ENCODE assay signal across 12 mouse cellular contexts in genomic region chr7:45000539-45001114, GRCm38 (mm10). TPM values are rescaled to one million over a fixed set of nuclear protein-coding genes. Genes with fewer than 3 reads are reported as not detected.
DNase-seq lines count a peak whose midpoint lies in the region; ATAC-seq and TF ChIP-seq lines count a peak whose summit lies in the region.
"Had no signal": no experiment of that assay in that cellular context is flagged by ENCODE, and none has a peak within 500 bp of the region (broad histone marks: within the 10 kb centered on the region; RNA-seq: fewer than 3 reads in every experiment).

No protein-coding gene starts in this region.

- H3K27ac ChIP-seq in heart, embryonic 16.5 days (ENCODE audit: low read length), result 0 out of 2 replicates have a peak overlapping the region, but pooled peaks have one; percentile 23
- no peak overlapping the region for H3K27ac ChIP-seq in lung, embryonic 14.5 days (ENCODE audit: low read depth)
- H3K27ac ChIP-seq in embryonic facial prominence, embryonic 10.5 days (replicated peaks), result no peak overlapping the region
- no peak overlapping the region; the same call in 1 of the 2 replicates for H3K27ac ChIP-seq in limb, embryonic 13.5 days

- intact Hi-C loops in heart, postnatal 14 days (cut with DNase I), result loop anchor here (2.0 kb wide), 1 partner anchor 14 kb away; no protein-coding TSS in a partner anchor

- TF ChIP-seq CTCF in lung, embryonic 14.5 days (IDR thresholded peaks at IDR 0.05; ENCODE audit: low read depth), result no peak

- peaks cover 36% of the 10 kb centered on the region for H3K4me1 ChIP-seq in heart, embryonic 16.5 days (ENCODE audit: control insufficient read depth, insufficient read depth, low read length)
- H3K4me1 ChIP-seq in lung, embryonic 14.5 days (ENCODE audit: insufficient read depth), result peaks cover 11% of the 10 kb centered on the region
- peaks cover 38% of the 10 kb centered on the region for H3K4me1 ChIP-seq in embryonic facial prominence, embryonic 10.5 days
- peaks cover 33% of the 10 kb centered on the region for H3K4me1 ChIP-seq in limb, embryonic 13.5 days

- DNase-seq in heart, postnatal 14 days, result no peak
- DNase-seq in lung, embryonic 14.5 days, result no peak
- no peak for DNase-seq in lung, postnatal 36 days
- DNase-seq in embryonic facial prominence, embryonic 10.5 days (ENCODE audit: low spot score), result no peak
- no peak for DNase-seq in layer of hippocampus, adult 18-20 months (ENCODE audit: low spot score in 2 of 2)
- DNase-seq: cerebellum, postnatal 14 days; left cerebral cortex, postnatal 4 days; lung, postnatal 4 days; thymus, adult 18-20 months had no signal

- H3K4me3 ChIP-seq in heart, embryonic 16.5 days (ENCODE audit: low read length), result no peak overlapping the region
- no peak overlapping the region for H3K4me3 ChIP-seq in lung, embryonic 14.5 days (ENCODE audit: low read depth, low read length)
- H3K4me3 ChIP-seq in embryonic facial prominence, embryonic 10.5 days, result peak overlapping the region; percentile 20; the same call in 1 of the 2 replicates
- no peak overlapping the region for H3K4me3 ChIP-seq in limb, embryonic 13.5 days

- no peaks in the 10 kb centered on the region for H3K27me3 ChIP-seq in heart, embryonic 16.5 days (ENCODE audit: control insufficient read depth, insufficient read depth, low read length)
- no peaks in the 10 kb centered on the region for H3K27me3 ChIP-seq in lung, embryonic 14.5 days (ENCODE audit: insufficient read depth, low read length)
- no peaks in the 10 kb centered on the region for H3K27me3 ChIP-seq in embryonic facial prominence, embryonic 10.5 days (replicated peaks; ENCODE audit: low read depth, poor library complexity, severe bottlenecking)
- H3K27me3 ChIP-seq in limb, embryonic 13.5 days, result no peaks in the 10 kb centered on the region

- peak overlapping the region; percentile 34; the same call in 1 of the 2 replicates for H3K9ac ChIP-seq in heart, embryonic 16.5 days (ENCODE audit: low read length)
- H3K9ac ChIP-seq in lung, embryonic 14.5 days, result no peak overlapping the region
- 0 out of 2 replicates have a peak overlapping the region, but pooled peaks have one; percentile 8 for H3K9ac ChIP-seq in limb, embryonic 13.5 days

- 82% methylated on average over 21 of the region's 21 CpGs for WGBS in heart, embryonic 16.5 days
- WGBS in lung, embryonic 14.5 days, result 80% methylated on average over 21 of the region's 21 CpGs
- WGBS in embryonic facial prominence, embryonic 10.5 days, result 89% methylated on average over 21 of the region's 21 CpGs
- 85% methylated on average over 21 of the region's 21 CpGs for WGBS in limb, embryonic 13.5 days

- ATAC-seq in heart, embryonic 16.5 days (replicated peaks; ENCODE audit: extremely low read depth, insufficient read depth, low FRiP score), result no peak
- no peak for ATAC-seq in lung, embryonic 14.5 days (ENCODE audit: insufficient read depth)
- no peak for ATAC-seq in limb, embryonic 13.5 days (ENCODE audit: low FRiP score, low read depth)
- ATAC-seq: activated CD4-positive, CD25-positive, alpha-beta regulatory T cell, adult 4 months had no signal

- no peak overlapping the region for H3K4me2 ChIP-seq in heart, embryonic 16.5 days (ENCODE audit: low read depth, low read length)
- H3K4me2 ChIP-seq in lung, embryonic 14.5 days, result peak overlapping the region; percentile 97; the same call in 1 of the 2 replicates
- 0 out of 2 replicates have a peak overlapping the region, but pooled peaks have one; percentile 14 for H3K4me2 ChIP-seq in limb, embryonic 13.5 days (replicated peaks)

- H3K9me3 ChIP-seq in heart, embryonic 16.5 days (replicated peaks; ENCODE audit: control insufficient read depth, low read length), result no peaks in the 10 kb centered on the region
- H3K9me3 ChIP-seq in lung, embryonic 14.5 days (ENCODE audit: low read depth, low read length), result no peaks in the 10 kb centered on the region
- no peaks in the 10 kb centered on the region for H3K9me3 ChIP-seq in embryonic facial prominence, embryonic 10.5 days
- H3K9me3 ChIP-seq in limb, embryonic 13.5 days, result no peaks in the 10 kb centered on the region

- H3K36me3 ChIP-seq in heart, embryonic 16.5 days (ENCODE audit: control insufficient read depth, insufficient read depth), result peaks cover 53% of the 10 kb centered on the region
- H3K36me3 ChIP-seq in lung, embryonic 14.5 days (ENCODE audit: insufficient read depth), result peaks cover 71% of the 10 kb centered on the region
- H3K36me3 ChIP-seq in embryonic facial prominence, embryonic 10.5 days (replicated peaks), result peaks cover 73% of the 10 kb centered on the region
- peaks cover 69% of the 10 kb centered on the region for H3K36me3 ChIP-seq in limb, embryonic 13.5 days

RNA-seq across cellular contexts. Expression of gene Bcl2l12, which starts 2.1 kb away (rescaled TPM):
- 32.2 and 33.3 TPM in 2 replicates for polyA plus RNA-seq in heart, embryonic 16.5 days (2015; fragmentation: Nextera tagmentation; extraction: Ambion mirVana)
- 10 to 100 TPM; 10.4 to 12.3 TPM for total RNA-seq in heart, postnatal 14 days (2021)
- 69.9 and 76.9 TPM in 2 replicates for polyA plus RNA-seq in lung, embryonic 14.5 days (2014; fragmentation: Nextera tagmentation; extraction: Ambion mirVana)
- polyA plus RNA-seq in embryonic facial prominence, embryonic 10.5 days (2016; fragmentation: Nextera tagmentation; extraction: Ambion mirVana), result 87.0 and 90.7 TPM in 2 replicates
- polyA plus RNA-seq in limb, embryonic 13.5 days (2015; fragmentation: Nextera tagmentation; extraction: Ambion mirVana), result 77.3 and 78.4 TPM in 2 replicates
- 1 to 10 TPM; 3.1 TPM for total RNA-seq in layer of hippocampus, adult 18-20 months (2021)

RNA-seq across cellular contexts. Expression of gene Irf3, which starts 3.2 kb away (rescaled TPM):
- 71.4 and 73.6 TPM in 2 replicates for polyA plus RNA-seq in heart, embryonic 16.5 days (2015; fragmentation: Nextera tagmentation; extraction: Ambion mirVana)
- 10 to 100 TPM; 36.5 to 40.2 TPM for total RNA-seq in heart, postnatal 14 days (2021)
- polyA plus RNA-seq in lung, embryonic 14.5 days (2014; fragmentation: Nextera tagmentation; extraction: Ambion mirVana), result 78.7 and 83.0 TPM in 2 replicates
- polyA plus RNA-seq in embryonic facial prominence, embryonic 10.5 days (2016; fragmentation: Nextera tagmentation; extraction: Ambion mirVana), result 70.3 and 77.5 TPM in 2 replicates
- polyA plus RNA-seq in limb, embryonic 13.5 days (2015; fragmentation: Nextera tagmentation; extraction: Ambion mirVana), result 94.6 and 96.8 TPM in 2 replicates
- 10 to 100 TPM; 41.5 to 43.7 TPM for total RNA-seq in layer of hippocampus, adult 18-20 months (2021)

RNA-seq across cellular contexts. Expression of gene Prmt1, which starts 14.3 kb away (rescaled TPM):
- 355 and 387 TPM in 2 replicates for polyA plus RNA-seq in heart, embryonic 16.5 days (2015; fragmentation: Nextera tagmentation; extraction: Ambion mirVana)
- total RNA-seq in heart, postnatal 14 days (2021), result 100 to 1,000 TPM; 119 to 128 TPM
- polyA plus RNA-seq in lung, embryonic 14.5 days (2014; fragmentation: Nextera tagmentation; extraction: Ambion mirVana), result 228 and 238 TPM in 2 replicates
- 968 and 991 TPM in 2 replicates for polyA plus RNA-seq in embryonic facial prominence, embryonic 10.5 days (2016; fragmentation: Nextera tagmentation; extraction: Ambion mirVana)
- 670 and 703 TPM in 2 replicates for polyA plus RNA-seq in limb, embryonic 13.5 days (2015; fragmentation: Nextera tagmentation; extraction: Ambion mirVana)
- 100 to 1,000 TPM; 172 to 183 TPM for total RNA-seq in layer of hippocampus, adult 18-20 months (2021)

RNA-seq across cellular contexts. Expression of gene Scaf1, which starts 15.5 kb away (rescaled TPM):
- polyA plus RNA-seq in heart, embryonic 16.5 days (2015; fragmentation: Nextera tagmentation; extraction: Ambion mirVana), result 22.7 and 26.4 TPM in 2 replicates
- total RNA-seq in heart, postnatal 14 days (2021), result 10 to 100 TPM; 53.8 to 56.1 TPM
- 45.9 and 53.6 TPM in 2 replicates for polyA plus RNA-seq in lung, embryonic 14.5 days (2014; fragmentation: Nextera tagmentation; extraction: Ambion mirVana)
- 46.2 and 47.9 TPM in 2 replicates for polyA plus RNA-seq in embryonic facial prominence, embryonic 10.5 days (2016; fragmentation: Nextera tagmentation; extraction: Ambion mirVana)
- 38.6 and 40.7 TPM in 2 replicates for polyA plus RNA-seq in limb, embryonic 13.5 days (2015; fragmentation: Nextera tagmentation; extraction: Ambion mirVana)
- 100 to 1,000 TPM; 159 to 168 TPM for total RNA-seq in layer of hippocampus, adult 18-20 months (2021)

RNA-seq across cellular contexts. Expression of gene Rras, which starts 17.1 kb away (rescaled TPM):
- polyA plus RNA-seq in heart, embryonic 16.5 days (2015; fragmentation: Nextera tagmentation; extraction: Ambion mirVana), result 74.8 and 85.0 TPM in 2 replicates
- 10 to 100 TPM; 60.7 to 62.8 TPM for total RNA-seq in heart, postnatal 14 days (2021)
- polyA plus RNA-seq in lung, embryonic 14.5 days (2014; fragmentation: Nextera tagmentation; extraction: Ambion mirVana), result 46.2 and 46.5 TPM in 2 replicates
- polyA plus RNA-seq in embryonic facial prominence, embryonic 10.5 days (2016; fragmentation: Nextera tagmentation; extraction: Ambion mirVana), result 18.8 and 20.3 TPM in 2 replicates
- 27.5 and 29.1 TPM in 2 replicates for polyA plus RNA-seq in limb, embryonic 13.5 days (2015; fragmentation: Nextera tagmentation; extraction: Ambion mirVana)
- total RNA-seq in layer of hippocampus, adult 18-20 months (2021), result 10 to 100 TPM; 11.6 to 12.9 TPM
